Mouse (Mus musculus) hematopoietic stem cell, adult 5-6 weeks (primary cell): ENCODE results near the gene Hddc2. TPM values are rescaled to one million over a fixed set of nuclear protein-coding genes. Genes with fewer than 3 reads are reported as not detected.
"Not testable (repeated sequence)": the region's sequence is repeated elsewhere in the genome, so short reads cannot be mapped to it uniquely, and the experiment has no call there.

ENCODE experiments used
- ATAC-seq, 2 experiments: fragments of 125-278 bp in 1 of 2; replicated peaks in 1 of 2; 2 replicates each; pipeline ENCODE4 v1.8.0; 2016 to 2017; ENCODE audit warnings: inconsistent platforms in 2 of 2, mild to moderate bottlenecking in 2 of 2, moderate number of reproducible peaks in 2 of 2, low read depth in 1 of 2, moderate TSS enrichment in 1 of 2; ENCODE audit not compliant: low FRiP score in 2 of 2, poor library complexity in 2 of 2, severe bottlenecking in 2 of 2, insufficient read depth in 1 of 2, low TSS enrichment in 1 of 2
- total RNA-seq: library from RNA; stranded (forward); fragments of 172-1452, 232-1000 nt; gene quantifications from 2 replicates; pipeline ENCODE4 v1.2.3, GENCODE M21; 2017

Gene Hddc2
- total RNA-seq, 1 experiment from 2014 or later = 105 TPM

GRCm38 (mm10) chr10:31336432-31336831, 23.2 kb downstream of the Hddc2 start:
- no peak for ATAC-seq

GRCm38 (mm10) chr10:31346401-31346800, 33.2 kb downstream of the Hddc2 start:
- ATAC-seq = no peak

- no peak for ATAC-seq
Observed at GRCm38 (mm10) chr10:31351056-31351455, 37.9 kb downstream of the Hddc2 start.

GRCm38 (mm10) chr10:31352845-31353427, 39.8 kb downstream of the Hddc2 start:
- no peak for ATAC-seq

GRCm38 (mm10) chr10:31354141-31354540, 41.0 kb downstream of the Hddc2 start:
- no peak for ATAC-seq

GRCm38 (mm10) chr10:31354886-31355461, 41.8 kb downstream of the Hddc2 start:
- ATAC-seq = no peak

GRCm38 (mm10) chr10:31359749-31360148, 46.6 kb downstream of the Hddc2 start:
- ATAC-seq = no peak

- ATAC-seq = not testable (repeated sequence)
Observed at GRCm38 (mm10) chr10:31370200-31370599, 57.0 kb downstream of the Hddc2 start.

Other genes starting within 250 kb of the Hddc2 start
- not detected in 2 replicates for gene Tpd52l1, start 132.6 kb downstream of the Hddc2 start, total RNA-seq